Mouse (Mus musculus) lung, embryonic 15.5 days (tissue): Measurements from ENCODE around the gene Fam117b. TPM values are rescaled to one million over a fixed set of nuclear protein-coding genes. Genes with fewer than 3 reads are reported as not detected.

Experiments
- ATAC-seq: fragments of 200-750 bp; cut with Nextera tagmentation; 2 replicates; pipeline ENCODE4 v1.8.0; 2017; ENCODE audit warnings: moderate number of reproducible peaks, borderline replicate concordance; ENCODE audit not compliant: low FRiP score, low TSS enrichment; ENCODE audit errors: extremely low read depth
- H3K27ac ChIP-seq: fragments of 300-500 bp; sonication (generic); 2 replicates; pipeline ENCODE4 v1.5.1; 2015; ENCODE audit warnings: moderate library complexity, mild to moderate bottlenecking, inconsistent platforms
- H3K27me3 ChIP-seq: fragments of 300-500 bp; sonication (generic); 2 replicates; pipeline ENCODE4 v1.6.1; 2015; ENCODE audit warnings: inconsistent platforms
- H3K36me3 ChIP-seq: fragments of 300-500 bp; sonication (generic); 2 replicates; pipeline ENCODE4 v1.6.1; 2015; ENCODE audit warnings: inconsistent platforms
- H3K4me1 ChIP-seq: fragments of 300-500 bp; sonication (generic); 2 replicates; pipeline ENCODE4 v1.6.1; 2015; ENCODE audit warnings: inconsistent platforms
- H3K4me2 ChIP-seq: fragments of 300-500 bp; sonication (generic); 2 replicates; pipeline ENCODE4 v1.6.1; 2015; ENCODE audit warnings: inconsistent platforms, mild to moderate bottlenecking, moderate library complexity
- H3K4me3 ChIP-seq: fragments of 300-500 bp; sonication (generic); 2 replicates; pipeline ENCODE4 v1.5.1; 2015; ENCODE audit warnings: mild to moderate bottlenecking, inconsistent platforms
- H3K9ac ChIP-seq: fragments of 300-500 bp; sonication (generic); 2 replicates; pipeline ENCODE4 v1.6.1; 2015; ENCODE audit warnings: inconsistent platforms
- H3K9me3 ChIP-seq: fragments of 300-500 bp; sonication (generic); 2 replicates; pipeline ENCODE4 v1.6.1; 2016; ENCODE audit warnings: inconsistent platforms
- WGBS: fragments of 180-500 bp; shearing (Covaris S2); methylation state at CpG from one replicate; pipeline ENCODE4 v1.1.7; 2015; 5-methylcytosine and 5-hydroxymethylcytosine counted together
- polyA plus RNA-seq: library from polyadenylated mRNA; unstranded; fragments of >200 nt; fragmentation: Nextera tagmentation; extraction: Ambion mirVana; gene quantifications from 2 replicates; pipeline ENCODE4 v1.2.1, GENCODE M21; 2015

The Fam117b gene
- polyA plus RNA-seq, 1 experiment from 2014 or later = 13.1 TPM

- H3K9ac ChIP-seq = no peak overlapping the region
- WGBS = 58% methylated on average over 5 of the region's 5 CpGs
- no peak overlapping the region for H3K27ac ChIP-seq
- H3K4me2 ChIP-seq = no peak overlapping the region
- ATAC-seq = no peak
- H3K9me3 ChIP-seq = no peaks in the 10 kb centered on the region
- H3K27me3 ChIP-seq = no peaks in the 10 kb centered on the region
- no peaks in the 10 kb centered on the region for H3K36me3 ChIP-seq
- H3K4me1 ChIP-seq = peaks cover 17% of the 10 kb centered on the region
- H3K4me3 ChIP-seq = no peak overlapping the region
These were observed 15.5 kb upstream of the Fam117b start for GRCm38 (mm10) chr1:59897147-59897798.

GRCm38 (mm10) chr1:59899679-59900078 lies 13.1 kb upstream of the Fam117b start:
- Histone ChIP-seq H3K27ac (no peak overlapping the region), H3K4me2 (no peak overlapping the region), H3K27me3 (no peaks in the 10 kb centered on the region), H3K36me3 (no peaks in the 10 kb centered on the region), H3K9ac (no peak overlapping the region), H3K4me3 (no peak overlapping the region), H3K9me3 (no peaks in the 10 kb centered on the region), H3K4me1 (peaks cover 17% of the 10 kb centered on the region)
- 74% methylated on average over 2 of the region's 2 CpGs for WGBS
- ATAC-seq = no peak

GRCm38 (mm10) chr1:59901082-59901876 lies 11.5 kb upstream of the Fam117b start:
- Histone ChIP-seq H3K27ac (no peak overlapping the region), H3K4me2 (no peak overlapping the region), H3K4me1 (peaks cover 5% of the 10 kb centered on the region; the same call in 1 of the 2 replicates), H3K27me3 (no peaks in the 10 kb centered on the region), H3K9ac (no peak overlapping the region), H3K9me3 (no peaks in the 10 kb centered on the region), H3K4me3 (no peak overlapping the region), H3K36me3 (no peaks in the 10 kb centered on the region)
- no peak for ATAC-seq
- WGBS = 83% methylated on average over 5 of the region's 5 CpGs

- peak; percentile 65 for ATAC-seq
- WGBS = 8% methylated on average over 3 of the region's 3 CpGs
- no peaks in the 10 kb centered on the region for H3K36me3 ChIP-seq
- H3K4me1 ChIP-seq = peaks cover 5% of the 10 kb centered on the region; the same call in 1 of the 2 replicates
- no peak overlapping the region for H3K9ac ChIP-seq
- no peak overlapping the region for H3K4me2 ChIP-seq
- H3K9me3 ChIP-seq = no peaks in the 10 kb centered on the region
- H3K27ac ChIP-seq = peak overlapping the region; percentile 69; the same call in 1 of the 2 replicates
- no peaks in the 10 kb centered on the region for H3K27me3 ChIP-seq
- H3K4me3 ChIP-seq = no peak overlapping the region
These were observed 10.2 kb upstream of the Fam117b start for GRCm38 (mm10) chr1:59902634-59903033.

- no peak overlapping the region for H3K27ac ChIP-seq
- no peaks in the 10 kb centered on the region for H3K9me3 ChIP-seq
- H3K4me1 ChIP-seq = peaks cover 5% of the 10 kb centered on the region; the same call in 1 of the 2 replicates
- no peaks in the 10 kb centered on the region for H3K36me3 ChIP-seq
- H3K4me3 ChIP-seq = no peak overlapping the region
- ATAC-seq = no peak
- no peak overlapping the region for H3K4me2 ChIP-seq
- H3K9ac ChIP-seq = no peak overlapping the region
- 89% methylated on average over 6 of the region's 6 CpGs for WGBS
- H3K27me3 ChIP-seq = no peaks in the 10 kb centered on the region
These were observed 8.0 kb upstream of the Fam117b start for GRCm38 (mm10) chr1:59904630-59905295.

- WGBS = 69% methylated on average over 2 of the region's 2 CpGs
- Histone ChIP-seq H3K27me3 (no peaks in the 10 kb centered on the region), H3K36me3 (no peaks in the 10 kb centered on the region), H3K27ac (no peak overlapping the region), H3K9ac (no peak overlapping the region), H3K4me3 (no peak overlapping the region), H3K9me3 (no peaks in the 10 kb centered on the region), H3K4me2 (no peak overlapping the region), H3K4me1 (peaks cover 5% of the 10 kb centered on the region; the same call in 1 of the 2 replicates)
- ATAC-seq = no peak
These were observed 6.9 kb upstream of the Fam117b start for GRCm38 (mm10) chr1:59905916-59906315.

GRCm38 (mm10) chr1:59906819-59907521 lies 5.8 kb upstream of the Fam117b start:
- H3K4me1 ChIP-seq = peaks cover 2% of the 10 kb centered on the region; the same call in 1 of the 2 replicates
- WGBS = 80% methylated on average over 13 of the region's 13 CpGs
- H3K36me3 ChIP-seq = no peaks in the 10 kb centered on the region
- no peaks in the 10 kb centered on the region for H3K9me3 ChIP-seq
- H3K4me2 ChIP-seq = no peak overlapping the region
- no peak overlapping the region for H3K4me3 ChIP-seq
- no peak for ATAC-seq
- H3K27me3 ChIP-seq = no peaks in the 10 kb centered on the region
- peak overlapping the region; percentile 71 for H3K27ac ChIP-seq
- H3K9ac ChIP-seq = no peak overlapping the region

GRCm38 (mm10) chr1:59907700-59908099 lies 5.1 kb upstream of the Fam117b start:
- no peak overlapping the region for H3K4me2 ChIP-seq
- no peak overlapping the region for H3K4me3 ChIP-seq
- no peak overlapping the region for H3K9ac ChIP-seq
- WGBS = 16% methylated on average over 2 of the region's 2 CpGs
- H3K27me3 ChIP-seq = no peaks in the 10 kb centered on the region
- H3K36me3 ChIP-seq = no peaks in the 10 kb centered on the region
- H3K9me3 ChIP-seq = no peaks in the 10 kb centered on the region
- no peak for ATAC-seq
- H3K4me1 ChIP-seq = no peaks in the 10 kb centered on the region
- H3K27ac ChIP-seq = peak overlapping the region; percentile 53; the same call in 1 of the 2 replicates

GRCm38 (mm10) chr1:59910941-59911340 lies 1.9 kb upstream of the Fam117b start:
- Histone ChIP-seq H3K27me3 (no peaks in the 10 kb centered on the region), H3K9me3 (no peaks in the 10 kb centered on the region), H3K4me2 (no peak overlapping the region), H3K9ac (no peak overlapping the region), H3K36me3 (no peaks in the 10 kb centered on the region), H3K27ac (no peak overlapping the region), H3K4me3 (no peak overlapping the region), H3K4me1 (peaks cover 20% of the 10 kb centered on the region)
- no peak for ATAC-seq
- 94% methylated on average over 1 of the region's 1 CpGs for WGBS

- no peaks in the 10 kb centered on the region for H3K36me3 ChIP-seq
- H3K9ac ChIP-seq = peak overlapping the region; percentile 88
- peak overlapping the region; percentile 89 for H3K4me3 ChIP-seq
- no peaks in the 10 kb centered on the region for H3K27me3 ChIP-seq
- H3K27ac ChIP-seq = peak overlapping the region; percentile 91
- peak; percentile 49 for ATAC-seq
- H3K9me3 ChIP-seq = no peaks in the 10 kb centered on the region
- under 1% methylated on average over 76 of the region's 98 CpGs for WGBS
- peaks cover 29% of the 10 kb centered on the region for H3K4me1 ChIP-seq
- H3K4me2 ChIP-seq = peak overlapping the region; percentile 67
These were observed 526 bp downstream of the Fam117b start for GRCm38 (mm10) chr1:59913195-59913868.

GRCm38 (mm10) chr1:59913869-59914225 lies 1.0 kb downstream of the Fam117b start:
- Histone ChIP-seq H3K27me3 (no peaks in the 10 kb centered on the region), H3K4me3 (peak overlapping the region; percentile 89), H3K27ac (peak overlapping the region; percentile 91), H3K4me2 (peak overlapping the region; percentile 67), H3K36me3 (no peaks in the 10 kb centered on the region), H3K9ac (peak overlapping the region; percentile 88), H3K9me3 (no peaks in the 10 kb centered on the region), H3K4me1 (peaks cover 29% of the 10 kb centered on the region)
- ATAC-seq = no peak
- WGBS = under 1% methylated on average over 12 of the region's 12 CpGs
